8 mouse cellular contexts compared by ENCODE assay signal in genomic region chr10:90829394-90830267, GRCm38 (mm10).
DNase-seq lines count a peak whose midpoint lies in the region; ATAC-seq and TF ChIP-seq lines count a peak whose summit lies in the region.

No protein-coding gene starts in this region.

- H3K9ac ChIP-seq in kidney, postnatal 0 days (ENCODE audit: low read depth, low read length) = no peak overlapping the region

- H3K4me1 ChIP-seq in kidney, postnatal 0 days (replicated peaks; ENCODE audit: insufficient read depth, low read length) = 0 out of 2 replicates have a peak, but pooled peaks cover 5% of the 10 kb centered on the region

- no peaks in the 10 kb centered on the region for H3K36me3 ChIP-seq in kidney, postnatal 0 days (ENCODE audit: insufficient read depth, low read length)

- ATAC-seq in kidney, postnatal 0 days (replicated peaks; ENCODE audit: low FRiP score, low read depth) = no peak

- 1% methylated on average over 48 of the region's 76 CpGs for WGBS in kidney, postnatal 0 days

- H3K4me3 ChIP-seq in kidney, postnatal 0 days (replicated peaks; ENCODE audit: low read depth, low read length) = peak overlapping the region; percentile 45

- no peak overlapping the region for H3K27ac ChIP-seq in kidney, postnatal 0 days

- no peaks in the 10 kb centered on the region for H3K9me3 ChIP-seq in kidney, postnatal 0 days (replicated peaks; ENCODE audit: low read length)

- no peak for DNase-seq in kidney, postnatal 0 days (ENCODE audit: low spot score)
- DNase-seq in kidney, postnatal 14 days = no peak
- DNase-seq in cerebellum, postnatal 10 days = peak; percentile 85 to 88
- peak; percentile 31 to 47 for DNase-seq in frontal cortex, postnatal 25 days (ENCODE audit: low spot score in 2 of 2)
- DNase-seq in left cerebral cortex, adult 11 months (ENCODE audit: low spot score) = peak; percentile 38
- peak; percentile 70 for DNase-seq in neural tube, embryonic 10.5 days (ENCODE audit: extremely low spot score, low spot score)
- no peak for DNase-seq in spleen, adult 12 weeks (ENCODE audit: low spot score)
- DNase-seq in spleen, postnatal 36 days (ENCODE audit: low spot score in 2 of 2) = no peak

- peak overlapping the region; percentile 89 for H3K4me2 ChIP-seq in kidney, postnatal 0 days (ENCODE audit: low read length)

- no peak for TF ChIP-seq CTCF in kidney, postnatal 0 days (IDR thresholded peaks at IDR 0.05; ENCODE audit: low read depth)

- H3K27me3 ChIP-seq in kidney, postnatal 0 days (ENCODE audit: insufficient read depth, low read length) = peaks cover 46% of the 10 kb centered on the region

Comparison
In these comparisons a context has a peak if more than half of its experiments do, and no peak if none do; other contexts are left out.
1. DNase-seq: peak in cerebellum, postnatal 10 days (2 of 2), frontal cortex, postnatal 25 days (2 of 2), left cerebral cortex, adult 11 months (single experiment) and neural tube, embryonic 10.5 days (single experiment); none in kidney, postnatal 0 days (single experiment), kidney, postnatal 14 days (single experiment), spleen, adult 12 weeks (single experiment) and spleen, postnatal 36 days (0 of 2).